Mouse (Mus musculus) adrenal gland (tissue): ENCODE measurements at regions not wholly inside any gene's neighbourhood (a gene's known extent, or its start where the extent isn't known, plus 50 kb on each side); places are given as distances from the start of the nearest gene placed in this dataset.

Source experiments
- intact Hi-C: fragments of 180-260 bp; cut with DNase I; formaldehyde crosslinking; loops from one replicate; pipeline ENCODE4 v1.15.1; 2025

- intact Hi-C loops, result no loop called here
These were observed 443.7 kb upstream of the Smim15 start for GRCm38 (mm10) chr13:107600331-107601131.

DNA sequence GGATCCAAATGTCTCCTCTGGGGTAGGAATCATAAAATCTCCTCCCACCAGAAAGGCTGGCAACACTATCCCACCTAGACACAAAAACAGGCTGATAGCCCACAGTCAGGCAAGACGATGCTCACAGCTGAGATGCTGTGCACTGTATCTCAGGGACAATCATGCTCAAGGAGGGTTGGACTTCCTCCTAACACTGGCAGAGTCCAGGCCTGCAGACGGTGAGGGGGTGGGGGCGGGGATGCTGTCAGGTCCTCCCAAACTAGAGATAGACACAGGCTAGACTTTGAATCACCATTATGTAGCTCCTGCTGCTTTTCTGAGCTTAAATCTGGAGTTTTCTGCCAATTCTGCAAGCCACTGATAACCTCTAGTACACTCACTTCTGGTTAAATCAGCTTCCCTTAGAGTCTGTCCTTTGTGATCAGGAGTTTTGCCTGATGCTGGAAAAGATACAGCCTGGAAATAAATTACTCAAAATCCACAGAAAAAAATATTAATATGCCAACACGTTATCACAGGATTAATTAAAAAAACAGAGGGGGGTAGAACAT lies 445.1 kb upstream of the Smim15 start:
- intact Hi-C loops, result no loop called here

DNA sequence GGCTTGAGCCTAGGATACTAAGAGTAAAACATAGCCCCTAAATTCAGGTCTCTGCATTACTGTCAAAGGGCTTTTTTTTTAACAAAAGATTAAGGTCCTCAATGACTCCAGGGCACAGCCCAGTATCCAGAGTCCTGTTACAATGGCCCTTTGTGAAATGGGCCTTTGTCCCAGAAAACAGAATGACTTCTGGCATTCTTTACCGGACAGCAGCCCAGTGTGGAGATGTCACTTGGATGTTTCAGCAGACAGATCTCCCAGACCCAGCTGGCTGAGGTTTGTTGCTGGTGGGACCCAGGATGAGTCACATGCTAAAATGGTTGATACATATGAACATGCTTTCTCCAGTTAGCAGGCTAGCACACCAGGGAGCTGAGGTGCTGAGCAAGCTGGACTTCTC lies 445.9 kb upstream of the Smim15 start:
- intact Hi-C loops, result no loop called here

DNA sequence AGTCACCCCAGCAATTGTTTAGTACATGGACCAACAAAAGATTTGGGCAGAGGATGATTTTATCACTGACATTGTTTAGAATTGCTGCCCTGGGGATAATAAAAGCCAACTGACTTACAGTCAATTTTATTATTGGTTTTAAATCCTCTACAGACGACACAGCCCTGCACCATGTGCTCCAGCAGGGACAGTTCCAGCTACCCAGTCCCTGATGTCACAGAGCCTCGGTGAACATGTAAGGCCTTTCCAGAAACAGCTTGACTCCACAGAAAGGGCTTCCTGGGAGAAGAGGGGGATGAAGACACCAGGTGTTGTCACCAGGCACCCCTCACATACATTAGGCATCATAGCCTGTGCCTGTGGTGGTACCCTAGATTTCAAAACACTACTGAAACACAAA lies 447.0 kb upstream of the Smim15 start:
- intact Hi-C loops, result no loop called here

GRCm38 (mm10) chr13:107596183-107596582 lies 448.1 kb upstream of the Smim15 start:
- intact Hi-C loops, result no loop called here

DNA sequence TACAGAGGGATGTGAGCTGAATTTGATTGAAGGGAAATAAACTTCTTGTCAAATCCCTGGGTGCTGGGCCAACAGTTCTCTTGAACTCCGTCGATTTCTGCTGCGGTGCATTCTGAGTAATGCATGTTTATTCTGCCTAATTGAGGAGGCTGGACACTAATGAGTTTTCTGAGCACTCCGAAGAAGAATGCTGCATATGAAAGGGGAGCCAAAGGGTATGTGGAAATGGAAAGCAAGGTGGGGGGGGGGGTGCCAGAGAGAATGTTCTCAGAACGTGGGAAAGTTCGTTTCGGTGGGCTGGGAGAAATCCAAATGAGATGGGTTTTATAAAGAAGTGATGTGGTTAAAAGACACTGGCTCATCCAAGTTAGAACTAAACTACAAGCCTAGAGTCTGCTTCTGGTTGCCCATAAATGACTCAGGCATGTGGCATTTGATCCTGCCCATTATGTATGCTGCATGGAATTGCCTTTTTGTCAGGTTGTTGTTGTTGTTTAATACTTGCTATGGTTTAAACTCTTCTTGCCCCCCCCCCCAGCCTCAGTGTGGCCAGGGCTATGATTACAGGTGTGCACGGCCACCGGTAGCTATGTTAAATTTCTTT lies 455.7 kb upstream of the Smim15 start:
- intact Hi-C loops, result no loop called here

DNA sequence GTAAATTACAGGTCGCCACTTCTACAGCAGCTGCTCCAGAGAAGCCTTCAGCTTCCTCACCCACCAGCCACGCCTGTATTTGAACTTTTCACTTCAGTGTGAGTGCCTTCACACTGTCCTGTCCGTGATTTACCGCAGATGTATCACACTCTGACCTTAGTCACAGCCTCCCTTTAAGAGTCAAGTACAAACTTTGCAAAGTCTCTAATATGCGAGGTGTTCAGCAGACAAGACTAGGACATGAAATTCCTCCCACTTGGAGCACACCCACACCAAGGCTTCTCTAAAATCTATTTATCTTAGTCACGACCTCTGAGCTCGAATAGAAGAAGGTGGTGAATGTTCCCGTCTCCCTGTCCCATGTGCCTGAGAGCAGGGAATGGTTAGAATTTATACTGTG lies 456.6 kb upstream of the Smim15 start:
- intact Hi-C loops, result no loop called here

DNA sequence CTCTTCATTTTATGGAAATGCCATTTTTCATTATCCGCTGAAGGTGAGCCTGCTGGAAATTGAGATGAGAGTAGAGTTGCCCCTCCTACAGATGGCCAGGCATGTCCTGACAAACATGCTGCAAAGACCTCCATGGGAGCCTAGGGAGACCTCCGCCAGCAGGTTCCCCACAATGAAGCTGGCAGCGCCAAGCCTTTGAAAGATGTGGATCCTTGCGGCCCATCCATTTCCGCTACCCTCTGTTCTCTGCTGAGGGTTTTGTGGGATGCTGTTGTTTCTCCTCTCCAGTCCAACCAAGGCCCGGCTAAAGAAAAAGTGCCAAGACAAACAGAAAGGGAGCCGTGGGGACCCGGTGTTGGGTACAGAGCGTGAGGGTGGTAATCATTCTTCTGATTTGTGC lies 458.3 kb upstream of the Smim15 start:
- intact Hi-C loops, result no loop called here

GRCm38 (mm10) chr13:107585353-107585752 lies 458.9 kb upstream of the Smim15 start:
- intact Hi-C loops, result no loop called here

DNA sequence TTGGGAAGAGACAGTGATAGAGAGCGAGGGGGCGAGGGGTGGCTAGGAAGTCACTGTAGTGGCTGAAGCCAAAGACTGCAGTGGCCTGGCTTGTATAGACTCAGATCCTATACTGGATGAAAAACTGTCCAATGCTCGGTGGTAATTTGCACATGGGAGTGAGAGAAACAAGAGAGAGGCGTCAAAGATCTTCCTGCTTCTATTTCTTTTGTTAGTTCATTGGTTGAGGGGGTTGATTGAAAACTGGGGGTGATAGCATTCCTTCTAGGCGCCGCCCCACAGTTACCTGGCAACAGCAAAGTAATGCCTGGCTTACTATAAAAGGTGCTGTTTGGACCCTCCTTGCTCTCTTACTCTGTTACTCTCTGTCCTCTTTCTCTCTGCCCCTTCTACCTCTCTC lies 465.3 kb upstream of the Smim15 start:
- intact Hi-C loops, result no loop called here

DNA sequence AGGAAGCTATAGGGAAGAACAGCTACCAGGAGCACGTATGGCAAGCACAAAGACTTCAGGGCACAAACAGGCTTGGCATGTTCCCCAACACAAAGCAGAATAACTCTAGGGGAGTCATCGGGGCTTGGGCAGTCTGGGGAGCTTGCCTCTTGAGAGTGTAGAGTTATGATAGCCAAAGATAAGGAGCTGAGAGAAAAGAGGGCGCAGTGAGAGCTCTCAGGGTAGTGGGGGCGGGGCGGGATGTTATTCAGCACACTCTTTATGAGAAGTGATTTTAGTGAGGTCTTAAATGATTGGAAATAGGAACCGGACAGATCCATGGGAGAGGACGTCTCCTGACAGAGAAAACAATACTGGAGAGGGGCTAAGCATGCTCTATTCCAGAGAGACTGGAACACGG lies 466.4 kb upstream of the Smim15 start:
- intact Hi-C loops, result no loop called here

DNA sequence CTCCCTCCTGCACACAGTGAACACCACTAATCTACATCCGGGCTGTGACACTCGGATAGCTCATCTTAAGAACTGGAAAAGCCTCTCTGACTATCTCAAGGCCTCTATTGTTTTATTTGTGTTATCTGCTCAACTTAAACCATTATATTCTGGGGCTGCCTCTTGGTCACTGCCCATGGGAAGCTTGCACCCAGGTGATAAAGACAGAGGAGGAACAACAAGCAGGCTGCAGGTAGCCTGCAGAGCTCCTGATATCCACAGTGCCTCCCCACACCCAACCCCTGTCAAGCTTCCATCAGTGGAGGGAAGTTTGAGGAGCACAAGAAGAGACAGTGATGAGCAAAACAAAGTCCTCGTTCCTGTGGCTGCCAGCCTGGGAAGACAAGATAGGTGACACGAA lies 467.0 kb upstream of the Smim15 start:
- intact Hi-C loops, result no loop called here

DNA sequence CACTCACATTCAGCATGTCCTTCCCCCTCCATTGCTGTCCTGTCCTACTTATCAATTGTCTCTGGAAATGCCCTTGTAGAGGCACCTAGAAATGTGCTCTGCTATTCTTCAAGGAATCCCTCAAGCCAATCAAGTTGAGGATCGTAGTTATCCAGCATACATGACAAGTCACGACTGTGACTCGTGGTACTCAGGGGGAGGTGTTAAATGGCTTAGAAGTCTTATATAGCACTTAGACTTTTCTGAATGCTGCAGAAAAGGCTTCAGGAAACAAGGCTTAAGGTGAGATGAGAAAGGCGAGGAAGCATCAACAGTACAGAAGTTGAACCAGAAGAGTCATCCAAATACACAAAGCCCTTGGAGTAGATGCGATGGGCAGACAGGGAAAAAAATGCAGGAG lies 467.5 kb upstream of the Smim15 start:
- intact Hi-C loops, result no loop called here

GRCm38 (mm10) chr13:107575025-107575424 lies 469.2 kb upstream of the Smim15 start:
- intact Hi-C loops, result no loop called here

- intact Hi-C loops, result no loop called here
These were observed 470.5 kb upstream of the Smim15 start for GRCm38 (mm10) chr13:107573499-107574355.

DNA sequence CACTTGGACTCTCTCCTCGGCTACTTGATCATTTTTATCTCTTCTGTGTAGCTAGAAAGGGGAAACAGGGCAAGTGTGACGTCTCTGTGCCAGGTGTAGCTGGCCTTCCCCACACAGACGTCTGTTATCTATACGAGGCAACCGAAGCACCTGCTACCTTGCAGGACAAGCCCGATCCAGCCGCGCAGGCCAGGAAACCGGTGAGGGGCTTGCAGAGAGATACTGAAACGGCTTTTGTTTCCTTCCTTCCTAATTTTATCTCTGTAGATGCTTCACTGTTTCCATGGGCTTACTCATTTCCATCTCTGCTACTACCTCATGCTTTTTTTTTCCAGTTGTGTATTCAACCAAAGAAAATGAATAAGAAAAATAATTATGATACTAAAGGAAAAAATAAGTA lies 472.7 kb upstream of the Smim15 start:
- intact Hi-C loops, result no loop called here

- intact Hi-C loops, result no loop called here
These were observed 474.8 kb upstream of the Smim15 start for GRCm38 (mm10) chr13:107569477-107569876.

DNA sequence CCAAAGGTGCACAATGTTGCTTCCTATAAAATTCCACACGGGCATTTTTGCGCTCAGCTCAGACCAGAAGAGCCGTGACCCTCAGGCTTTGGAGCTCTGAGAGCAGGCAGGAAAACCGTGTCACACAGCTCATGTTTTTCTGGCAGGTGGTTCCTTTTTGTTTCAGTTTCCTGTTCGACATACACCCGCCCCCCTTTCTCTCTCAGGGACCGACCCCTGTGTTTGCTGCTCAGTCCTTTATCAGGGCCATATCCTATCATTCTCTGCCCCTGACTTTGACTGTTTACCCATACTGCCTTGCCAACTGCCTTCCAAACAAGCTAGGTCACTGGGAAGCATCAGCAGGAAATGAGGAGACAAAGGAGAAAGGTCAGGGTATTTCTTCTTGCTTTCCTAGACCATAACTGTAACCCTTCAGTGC lies 475.5 kb upstream of the Smim15 start:
- intact Hi-C loops, result no loop called here

DNA sequence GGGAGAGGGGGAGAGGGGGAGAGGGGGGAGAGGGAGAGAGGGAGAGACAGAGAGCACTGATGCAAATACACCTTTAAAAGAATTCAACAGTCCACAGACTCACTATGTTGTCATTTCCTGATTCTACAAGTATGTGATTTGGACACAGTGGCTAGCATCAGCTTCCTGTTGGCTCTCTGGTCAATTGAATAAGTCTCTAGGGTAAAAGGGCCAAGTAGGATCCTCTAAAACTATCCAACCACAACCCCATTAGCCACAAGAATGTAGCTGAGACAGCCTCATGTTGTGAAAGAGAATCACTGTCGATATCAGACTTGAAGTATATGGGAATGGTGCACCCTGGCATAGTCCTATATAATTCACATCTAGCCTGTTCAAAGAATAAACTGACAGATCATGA lies 481.8 kb upstream of the Smim15 start:
- intact Hi-C loops, result no loop called here

- intact Hi-C loops, result no loop called here
These were observed 482.7 kb upstream of the Smim15 start for GRCm38 (mm10) chr13:107561529-107561928.

GRCm38 (mm10) chr13:107555958-107556357 lies 488.3 kb upstream of the Smim15 start:
- intact Hi-C loops, result no loop called here

GRCm38 (mm10) chr13:107554091-107554490 lies 490.2 kb upstream of the Smim15 start:
- intact Hi-C loops, result no loop called here
